Mouse (Mus musculus): ENCODE data around the gene Hsp90ab1. TPM values are rescaled to one million over a fixed set of nuclear protein-coding genes. Genes with fewer than 3 reads are reported as not detected.
A peak's percentile ranks its signal among the peaks of the same experiment; 100 is the strongest.

Hsp90ab1 gene
- polyA plus RNA-seq, 1 experiment = 1,066 TPM

GRCm38 (mm10) chr17:45524961-45525360 is 48.1 kb downstream of the Hsp90ab1 start:
- no peak for TF ChIP-seq CTCF (IDR thresholded peaks at IDR 0.05; ENCODE audit: borderline replicate concordance, extremely low read depth, insufficient read depth, insufficient read length)
- no peak for TF ChIP-seq POLR2A (IDR thresholded peaks at IDR 0.05; ENCODE audit: borderline replicate concordance, extremely low read depth, insufficient read depth, insufficient read length, poor library complexity, severe bottlenecking)
- no peak for DNase-seq (ENCODE audit: low read depth)

GRCm38 (mm10) chr17:45523263-45523662 is 49.8 kb downstream of the Hsp90ab1 start, which contains the start of gene Tcte1:
Gene Tcte1 (plus strand): TSS chr17:45523434.
- TF ChIP-seq POLR2A (IDR thresholded peaks at IDR 0.05; ENCODE audit: borderline replicate concordance, extremely low read depth, insufficient read depth, insufficient read length, poor library complexity, severe bottlenecking) (no peak), CTCF (IDR thresholded peaks at IDR 0.05; ENCODE audit: borderline replicate concordance, extremely low read depth, insufficient read depth, insufficient read length) (no peak)
- peak; percentile 82 for DNase-seq (ENCODE audit: low read depth)

GRCm38 (mm10) chr17:45520136-45520535 is 52.9 kb downstream of the Hsp90ab1 start:
- no peak for TF ChIP-seq POLR2A (IDR thresholded peaks at IDR 0.05; ENCODE audit: borderline replicate concordance, extremely low read depth, insufficient read depth, insufficient read length, poor library complexity, severe bottlenecking)
- no peak for TF ChIP-seq CTCF (IDR thresholded peaks at IDR 0.05; ENCODE audit: borderline replicate concordance, extremely low read depth, insufficient read depth, insufficient read length)
- no peak for DNase-seq (ENCODE audit: low read depth)

GRCm38 (mm10) chr17:45518766-45519475 is 54.1 kb downstream of the Hsp90ab1 start:
- no peak for TF ChIP-seq POLR2A (IDR thresholded peaks at IDR 0.05; ENCODE audit: borderline replicate concordance, extremely low read depth, insufficient read depth, insufficient read length, poor library complexity, severe bottlenecking)
- no peak for TF ChIP-seq CTCF (IDR thresholded peaks at IDR 0.05; ENCODE audit: borderline replicate concordance, extremely low read depth, insufficient read depth, insufficient read length)
- DNase-seq (ENCODE audit: low read depth) = peak; percentile 74

Other genes with a start within 250 kb of the Hsp90ab1 start
- gene Cdc5l, start 139.5 kb downstream of the Hsp90ab1 start, polyA plus RNA-seq (2012; rRNA removed) = 31.0 and 41.3 TPM in 2 replicates
- gene Spats1, start 97.9 kb downstream of the Hsp90ab1 start, polyA plus RNA-seq (2012; rRNA removed) = 0.97 and 1.3 TPM in 2 replicates
- 21.0 and 23.3 TPM in 2 replicates for gene Aars2, start 66.4 kb downstream of the Hsp90ab1 start, polyA plus RNA-seq (2012; rRNA removed)
- gene Tcte1, start 49.8 kb downstream of the Hsp90ab1 start, polyA plus RNA-seq (2012; rRNA removed) = 0.40 and 0.92 TPM in 2 replicates
- 33.3 and 46.5 TPM in 2 replicates for gene Tmem151b, start 23.6 kb downstream of the Hsp90ab1 start, polyA plus RNA-seq (2012; rRNA removed)
- 2.8 and 3.4 TPM in 2 replicates for gene Nfkbie, start 17.6 kb downstream of the Hsp90ab1 start, polyA plus RNA-seq (2012; rRNA removed)
- 79.5 and 89.1 TPM in 2 replicates for gene Slc35b2, start 9.4 kb downstream of the Hsp90ab1 start, polyA plus RNA-seq (2012; rRNA removed)
- 43.6 and 60.9 TPM in 2 replicates for gene Slc29a1, start 26.3 kb upstream of the Hsp90ab1 start, polyA plus RNA-seq (2012; rRNA removed)
- 0.42 and 0.92 TPM in 2 replicates for gene Mymx, start 28.8 kb upstream of the Hsp90ab1 start, polyA plus RNA-seq (2012; rRNA removed)
- 0.13 and 0.62 TPM in 2 replicates for gene Capn11, start 86.1 kb upstream of the Hsp90ab1 start, polyA plus RNA-seq (2012; rRNA removed)
- 74.8 and 101 TPM in 2 replicates for gene Mrpl14, start 113.1 kb upstream of the Hsp90ab1 start, polyA plus RNA-seq (2012; rRNA removed)
- gene Tmem63b, start 113.6 kb upstream of the Hsp90ab1 start, polyA plus RNA-seq (2012; rRNA removed) = 306 and 323 TPM in 2 replicates
- 0.21 TPM in 1 of 2 replicates, not detected in the other for gene 1600014C23Rik, start 160.6 kb upstream of the Hsp90ab1 start, polyA plus RNA-seq (2012; rRNA removed)

All from brain, embryonic 14.5 days (tissue).